Mouse (Mus musculus) adrenal gland, postnatal 36 days (tissue): ENCODE measurements around the gene Gm266. TPM values are rescaled to one million over a fixed set of nuclear protein-coding genes. Genes with fewer than 3 reads are reported as not detected.
A peak's percentile ranks its signal among the peaks of the same experiment; 100 is the strongest.

Experiments
- DNase-seq, 2 experiments: peaks; one replicate each; pipeline ENCODE4 v3.0.0; 2021; ENCODE audit warnings: mixed read lengths in 1 of 2
- total RNA-seq, 2 experiments: library from RNA; stranded (reverse); gene quantifications; 2 replicates each; pipeline ENCODE4 v1.2.3; 2021

Gene Gm266
- total RNA-seq, 2 experiments from 2014 or later = 0.53 TPM; not detected in 1

GRCm38 (mm10) chr12:111436640-111437039, 49.0 kb downstream of the Gm266 start:
- DNase-seq = no peak

- DNase-seq = no peak
Measured at GRCm38 (mm10) chr12:111436170-111436569, 49.5 kb downstream of the Gm266 start.

GRCm38 (mm10) chr12:111434745-111435327, 50.8 kb downstream of the Gm266 start:
- DNase-seq = peak; percentile 63 to 72

Other genes with a start within 250 kb of the Gm266 start
- not detected for gene Amn, start 214.7 kb downstream of the Gm266 start, total RNA-seq
- gene Cdc42bpb, start 108.1 kb downstream of the Gm266 start, total RNA-seq = 100 to 1,000 TPM; 112 to 153 TPM
- under 1 TPM in 1 of 2 experiments, not detected in 1; 0.59 TPM for gene Lbhd2, start 79.0 kb downstream of the Gm266 start, total RNA-seq
- 1 to 10 TPM; 4.8 to 6.7 TPM for gene Exoc3l4, start 68.8 kb downstream of the Gm266 start, total RNA-seq
- 10 to 100 TPM; 13.9 to 14.3 TPM for gene Tnfaip2, start 43.4 kb downstream of the Gm266 start, total RNA-seq
- 100 to 1,000 TPM; 309 to 376 TPM for gene Eif5, start 52.2 kb upstream of the Gm266 start, total RNA-seq
- gene Mark3, start 88.7 kb upstream of the Gm266 start, total RNA-seq = 10 to 100 TPM; 93.4 to 99.0 TPM
- gene Ckb, start 186.5 kb upstream of the Gm266 start, total RNA-seq = 10 to 100 TPM; 34.2 to 53.4 TPM
- 10 to 100 TPM; 15.7 to 18.6 TPM for gene Trmt61a, start 192.3 kb upstream of the Gm266 start, total RNA-seq
- gene Bag5, start 227.4 kb upstream of the Gm266 start, total RNA-seq = 10 to 100 TPM; 37.2 to 39.8 TPM
- 10 to 100 TPM; 58.8 to 76.2 TPM for gene Apopt1, start 227.4 kb upstream of the Gm266 start, total RNA-seq